Mouse (Mus musculus) central nervous system, embryonic 18 days (tissue): ENCODE data around the gene Gm5868. TPM values are rescaled to one million over a fixed set of nuclear protein-coding genes. Genes with fewer than 3 reads are reported as not detected.

Experiments
- polyA plus RNA-seq: library from polyadenylated mRNA; depleted of rRNA; stranded (reverse); fragments of >200 nt; gene quantifications from 2 replicates; pipeline ENCODE4 v1.2.3, GENCODE M21; 2012; rRNA removed

The Gm5868 gene
- polyA plus RNA-seq = 2.8 and 3.5 TPM in 2 replicates

GRCm38 (mm10) chr5:72587192-72587681, at the start of gene Gm5868:
Gm5868 (minus strand) TSS chr5:72587551.

GRCm38 (mm10) chr5:72580970-72581332, 6.4 kb downstream of the Gm5868 start, which contains the start of gene Zar1:
Zar1 (minus strand) TSS chr5:72581254.

DNA sequence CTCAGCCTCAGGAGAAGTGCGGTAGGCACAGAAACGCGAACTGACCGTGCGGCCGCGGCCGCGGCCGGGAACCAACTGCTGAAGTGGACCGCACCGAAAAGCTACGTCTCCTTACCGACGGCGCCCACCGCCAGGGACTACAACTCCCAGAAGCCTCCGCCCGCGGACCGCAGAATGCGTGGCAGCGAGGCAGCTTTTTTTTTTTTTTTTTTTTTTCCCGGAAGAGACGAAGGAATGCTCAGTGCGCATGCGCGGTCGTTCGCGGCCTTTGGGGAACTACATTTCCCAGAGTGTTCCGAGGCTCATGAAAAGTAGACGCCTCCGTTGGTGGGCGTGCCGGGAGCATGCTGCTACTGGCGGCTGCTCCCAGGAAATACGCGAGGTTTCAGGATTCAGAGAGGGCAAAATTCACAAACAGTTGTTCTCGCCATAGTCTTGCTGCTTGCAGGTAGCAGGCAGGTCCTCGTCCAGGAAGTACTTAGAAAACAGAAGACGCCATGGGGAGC, 27.8 kb downstream of the Gm5868 start, which contains the start of gene Nfxl1:
Gene Nfxl1, minus strand, starts transcription at position 141 of the 506 bp plus-strand sequence.

Other genes with a start within 250 kb of the Gm5868 start
- 0.43 and 0.56 TPM in 2 replicates for gene Corin, start 83.1 kb downstream of the Gm5868 start, polyA plus RNA-seq
- gene Nfxl1, start 27.9 kb downstream of the Gm5868 start, polyA plus RNA-seq = 14.9 and 15.3 TPM in 2 replicates
- gene Zar1, start 6.3 kb downstream of the Gm5868 start, polyA plus RNA-seq = 2.3 and 2.8 TPM in 2 replicates
- gene Cnga1, start 56.7 kb upstream of the Gm5868 start, polyA plus RNA-seq = not detected in 2 replicates
- gene Nipal1, start 60.2 kb upstream of the Gm5868 start, polyA plus RNA-seq = 0.17 and 0.84 TPM in 2 replicates
- 0.08 and 0.09 TPM in 2 replicates for gene Txk, start 165.2 kb upstream of the Gm5868 start, polyA plus RNA-seq